Mouse (Mus musculus) embryonic facial prominence, embryonic 13.5 days (tissue): ENCODE results near the gene Zmynd8. TPM values are rescaled to one million over a fixed set of nuclear protein-coding genes. Genes with fewer than 3 reads are reported as not detected.

ENCODE experiments used
- microRNA-seq: library from miRNA; unstranded; fragments of <30 nt; microRNA quantifications from one replicate; pipeline ENCODE4, GENCODE M21; 2016
- polyA plus RNA-seq: library from polyadenylated mRNA; unstranded; fragments of >200 nt; fragmentation: Nextera tagmentation; extraction: Ambion mirVana; gene quantifications from 2 replicates; pipeline ENCODE4 v1.2.1, GENCODE M21; 2015

The Zmynd8 gene
- polyA plus RNA-seq, 1 experiment from 2014 or later, result 61.4 TPM

Small RNAs within 50 kb of the gene (microRNA-seq; reads per million reads assigned to microRNA genes)
- not detected for gene Gm22692

Other genes starting within 250 kb of the Zmynd8 start
- 14.4 and 14.7 TPM in 2 replicates for gene Ncoa3, start 93.6 kb upstream of the Zmynd8 start, polyA plus RNA-seq